Mouse (Mus musculus) lung, postnatal 0 days (tissue): Measurements from ENCODE around the gene Nubpl. TPM values are rescaled to one million over a fixed set of nuclear protein-coding genes. Genes with fewer than 3 reads are reported as not detected.

Source experiments
- ATAC-seq: fragments of 200-750 bp; cut with Nextera tagmentation; 2 replicates; pipeline ENCODE4 v1.8.0; 2017; ENCODE audit warnings: moderate library complexity
- DNase-seq: peaks from one replicate; pipeline ENCODE4 v3.0.0-alpha.2; 2016; ENCODE audit warnings: low spot score
- H3K27ac ChIP-seq: fragments of 300-500 bp; sonication (generic); 2 replicates; pipeline ENCODE4 v1.5.1; 2014; ENCODE audit warnings: antibody characterized with exemption, mild to moderate bottlenecking, low read length, mixed read lengths
- H3K27me3 ChIP-seq: fragments of 300-500 bp; sonication (generic); replicated peaks from 2 replicates; pipeline ENCODE4 v1.6.1; 2014; ENCODE audit warnings: low read length, mixed read lengths; ENCODE audit not compliant: insufficient read depth
- H3K36me3 ChIP-seq: fragments of 300-500 bp; sonication (generic); 2 replicates; pipeline ENCODE4 v1.6.1; 2014; ENCODE audit warnings: low read length, mixed read lengths; ENCODE audit not compliant: insufficient read depth
- H3K4me1 ChIP-seq: fragments of 300-500 bp; sonication (generic); 2 replicates; pipeline ENCODE4 v1.6.1; 2014; ENCODE audit warnings: antibody characterized with exemption, low read depth, low read length, mixed read lengths; ENCODE audit not compliant: insufficient read depth
- H3K4me2 ChIP-seq: fragments of 300-500 bp; sonication (generic); replicated peaks from 2 replicates; pipeline ENCODE4 v1.6.1; 2014; ENCODE audit warnings: low read depth, mild to moderate bottlenecking, low read length, moderate library complexity, mixed read lengths
- H3K4me3 ChIP-seq: fragments of 300-500 bp; sonication (generic); 2 replicates; pipeline ENCODE4 v1.5.1; 2014; ENCODE audit warnings: low read depth, low read length
- H3K9ac ChIP-seq: fragments of 300-500 bp; sonication (generic); replicated peaks from 2 replicates; pipeline ENCODE4 v1.6.1; 2014; ENCODE audit warnings: low read depth, mild to moderate bottlenecking
- H3K9me3 ChIP-seq: fragments of 300-500 bp; sonication (generic); 2 replicates; pipeline ENCODE4 v1.6.1; 2016; ENCODE audit warnings: low read length, mixed read lengths
- CTCF ChIP-seq: IDR thresholded peaks from 2 replicates; pipeline ENCODE4 v1.5.1; 2016; ENCODE audit warnings: antibody characterized with exemption, mild to moderate bottlenecking
- EP300 ChIP-seq: IDR thresholded peaks from 2 replicates; pipeline ENCODE4 v1.6.1; 2016; ENCODE audit warnings: antibody characterized with exemption, mild to moderate bottlenecking, control low read depth
- WGBS: fragments of 180-500 bp; shearing (Covaris S2); extraction: QIAGEN DNeasy Blood & Tissue Kit; methylation state at CpG from one replicate; pipeline ENCODE4 v1.1.7; 2014; 5-methylcytosine and 5-hydroxymethylcytosine counted together
- polyA plus RNA-seq: library from polyadenylated mRNA; unstranded; fragments of >200 nt; fragmentation: Nextera tagmentation; extraction: Ambion mirVana; gene quantifications from 2 replicates; pipeline ENCODE4 v1.2.1, GENCODE M21; 2015

Nubpl gene
- polyA plus RNA-seq, 1 experiment from 2014 or later, result 6.8 TPM

GRCm38 (mm10) chr12:52164414-52164813 is 66.9 kb downstream of the Nubpl start:
- Histone ChIP-seq H3K27me3 (no peaks in the 10 kb centered on the region), H3K9ac (no peak overlapping the region), H3K4me2 (no peak overlapping the region), H3K4me3 (no peak overlapping the region), H3K36me3 (no peaks in the 10 kb centered on the region), H3K9me3 (no peaks in the 10 kb centered on the region), H3K4me1 (no peaks in the 10 kb centered on the region), H3K27ac (no peak overlapping the region)
- no peak for ATAC-seq
- TF ChIP-seq EP300 (no peak), CTCF (no peak)
- DNase-seq, result no peak

- Histone ChIP-seq H3K27ac (no peak overlapping the region), H3K9me3 (no peaks in the 10 kb centered on the region), H3K4me3 (no peak overlapping the region), H3K27me3 (no peaks in the 10 kb centered on the region), H3K36me3 (no peaks in the 10 kb centered on the region), H3K4me1 (no peaks in the 10 kb centered on the region), H3K9ac (no peak overlapping the region), H3K4me2 (no peak overlapping the region)
- TF ChIP-seq EP300 (no peak), CTCF (no peak)
- WGBS, result 78% methylated on average over 1 of the region's 1 CpGs
- ATAC-seq (no peak), DNase-seq (no peak)
Observed at GRCm38 (mm10) chr12:52186205-52186793, 88.8 kb downstream of the Nubpl start.

GRCm38 (mm10) chr12:52186963-52187590 is 89.5 kb downstream of the Nubpl start:
- no peaks in the 10 kb centered on the region for H3K27me3 ChIP-seq
- no peak overlapping the region for H3K27ac ChIP-seq
- 44% methylated on average over 5 of the region's 5 CpGs for WGBS
- no peaks in the 10 kb centered on the region for H3K4me1 ChIP-seq
- H3K4me3 ChIP-seq, result no peak overlapping the region
- DNase-seq, result peak; percentile 9
- no peak for TF ChIP-seq EP300
- TF ChIP-seq CTCF, result no peak
- H3K4me2 ChIP-seq, result no peak overlapping the region
- H3K36me3 ChIP-seq, result no peaks in the 10 kb centered on the region
- H3K9ac ChIP-seq, result no peak overlapping the region
- no peak for ATAC-seq
- no peaks in the 10 kb centered on the region for H3K9me3 ChIP-seq

GRCm38 (mm10) chr12:52198471-52198870 is 100.9 kb downstream of the Nubpl start:
- Histone ChIP-seq H3K4me2 (no peak overlapping the region), H3K27me3 (no peaks in the 10 kb centered on the region), H3K4me1 (no peaks in the 10 kb centered on the region), H3K9me3 (no peaks in the 10 kb centered on the region), H3K9ac (no peak overlapping the region), H3K4me3 (no peak overlapping the region), H3K27ac (no peak overlapping the region), H3K36me3 (no peaks in the 10 kb centered on the region)
- ATAC-seq (no peak), DNase-seq (no peak)
- no peak for TF ChIP-seq CTCF
- no peak for TF ChIP-seq EP300
- WGBS, result 78% methylated on average over 4 of the region's 4 CpGs

- H3K9me3 ChIP-seq, result no peaks in the 10 kb centered on the region
- H3K4me1 ChIP-seq, result no peaks in the 10 kb centered on the region
- H3K36me3 ChIP-seq, result no peaks in the 10 kb centered on the region
- no peak overlapping the region for H3K9ac ChIP-seq
- no peaks in the 10 kb centered on the region for H3K27me3 ChIP-seq
- H3K27ac ChIP-seq, result no peak overlapping the region
- ATAC-seq (no peak), DNase-seq (peak; percentile 43)
- 66% methylated on average over 3 of the region's 3 CpGs for WGBS
- no peak for TF ChIP-seq CTCF
- no peak for TF ChIP-seq EP300
- H3K4me2 ChIP-seq, result no peak overlapping the region
- no peak overlapping the region for H3K4me3 ChIP-seq
Observed at GRCm38 (mm10) chr12:52209121-52209610, 111.6 kb downstream of the Nubpl start.

DNA sequence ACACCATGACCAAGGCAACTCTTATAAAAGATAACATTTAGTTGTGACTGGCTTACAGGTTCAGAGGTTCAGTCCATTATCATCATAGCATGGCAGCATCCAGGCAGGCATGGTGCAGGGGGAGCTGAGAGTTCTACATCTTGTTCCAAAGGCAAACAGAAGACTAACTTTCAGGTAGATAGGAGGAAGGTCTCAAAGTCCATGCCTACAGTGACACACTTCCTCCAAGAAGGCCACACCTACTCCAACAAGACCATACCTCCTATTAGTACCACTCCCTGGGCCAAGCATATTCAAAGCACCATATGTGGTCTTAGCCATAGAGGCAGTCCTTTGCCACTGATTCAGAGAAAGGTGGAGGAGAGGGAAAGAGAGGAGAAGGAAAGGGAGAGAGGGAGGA is 113.6 kb downstream of the Nubpl start:
- ATAC-seq (no peak), DNase-seq (no peak)
- Histone ChIP-seq H3K36me3 (no peaks in the 10 kb centered on the region), H3K9me3 (no peaks in the 10 kb centered on the region), H3K9ac (no peak overlapping the region), H3K27ac (no peak overlapping the region), H3K4me2 (no peak overlapping the region), H3K27me3 (no peaks in the 10 kb centered on the region), H3K4me3 (no peak overlapping the region), H3K4me1 (no peaks in the 10 kb centered on the region)
- no peak for TF ChIP-seq CTCF
- TF ChIP-seq EP300, result no peak
